Mouse (Mus musculus): ENCODE data around the gene Coro2b. TPM values are rescaled to one million over a fixed set of nuclear protein-coding genes. Genes with fewer than 3 reads are reported as not detected.
A peak's percentile ranks its signal among the peaks of the same experiment; 100 is the strongest.

Gene Coro2b
- 34.7 and 35.1 TPM in 2 replicates for polyA plus RNA-seq (2015; fragmentation: Nextera tagmentation; extraction: Ambion mirVana)

DNA sequence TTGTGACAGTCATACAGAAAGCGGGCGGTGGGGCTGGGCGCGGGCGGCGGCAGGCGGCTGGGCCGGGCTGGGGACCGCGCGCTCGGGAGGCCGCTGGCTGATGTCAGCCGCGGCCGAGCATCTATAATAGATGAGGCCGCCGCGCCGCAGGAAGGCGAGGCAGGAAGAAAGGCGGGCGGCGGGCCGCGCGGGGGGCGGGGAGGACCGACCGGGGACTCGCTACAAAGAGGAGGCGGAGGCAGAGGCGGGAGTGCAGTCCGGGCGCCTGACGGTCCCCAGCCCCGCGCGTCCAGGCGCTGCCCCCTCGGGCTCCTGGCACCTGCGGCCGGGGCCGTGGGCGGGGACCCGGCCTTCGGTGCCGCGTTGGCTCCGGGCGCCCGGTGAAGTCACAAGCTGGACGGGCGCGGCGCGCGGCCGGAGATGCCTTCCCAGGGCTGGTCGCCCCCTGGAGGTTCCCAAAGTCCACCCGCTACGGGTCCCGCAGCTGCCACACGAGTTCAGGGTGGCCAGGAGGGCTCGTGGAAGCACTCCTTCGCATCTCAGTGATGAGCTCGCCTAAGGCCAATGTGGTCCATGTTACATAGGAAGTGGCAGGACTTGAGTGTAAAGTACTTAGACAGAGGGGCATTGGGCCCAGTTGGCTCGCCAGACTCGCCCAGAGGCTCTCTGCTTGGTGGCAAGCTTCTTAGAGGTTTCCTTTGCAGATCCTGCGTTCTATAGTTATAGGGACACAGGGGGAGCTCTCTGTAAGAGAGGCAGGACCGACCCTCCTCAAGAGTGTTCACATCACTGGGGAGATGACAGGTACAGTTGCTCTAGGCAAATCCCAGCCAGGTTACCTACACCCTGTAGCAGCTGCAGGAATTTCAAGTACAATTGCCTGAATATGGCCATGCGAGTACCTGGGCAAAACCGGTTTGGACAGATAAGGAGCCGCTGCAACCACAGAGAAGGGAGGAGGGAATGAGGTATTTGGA lies at the start of gene Coro2b:
TSS of gene Coro2b (minus strand) at position 390 of the 977 bp plus-strand sequence.
- H3K9me3 ChIP-seq, result no peaks in the 10 kb centered on the region
- H3K27me3 ChIP-seq (replicated peaks), result no peaks in the 10 kb centered on the region
- H3K4me3 ChIP-seq, result peak within 1 kb of the TSS; percentile 58
- ATAC-seq (replicated peaks), result peak; percentile 40
- WGBS, result 1% methylated on average over 73 of the region's 74 CpGs
- H3K4me1 ChIP-seq, result peaks cover 66% of the 10 kb centered on the region
- H3K9ac ChIP-seq, result peak within 1 kb of the TSS; percentile 84
- no peaks in the 10 kb centered on the region for H3K36me3 ChIP-seq (replicated peaks)
- peak within 1 kb of the TSS; percentile 93 for H3K27ac ChIP-seq
- peak within 1 kb of the TSS; percentile 81 for H3K4me2 ChIP-seq

- H3K27me3 ChIP-seq (replicated peaks), result no peaks in the 10 kb centered on the region
- no peak overlapping the region for H3K4me3 ChIP-seq
- WGBS, result 53% methylated on average over 1 of the region's 1 CpGs
- ATAC-seq (replicated peaks), result no peak
- no peak overlapping the region for H3K9ac ChIP-seq
- no peak overlapping the region for H3K27ac ChIP-seq
- H3K4me1 ChIP-seq, result no peaks in the 10 kb centered on the region
- H3K4me2 ChIP-seq, result no peak overlapping the region
- no peaks in the 10 kb centered on the region for H3K9me3 ChIP-seq
- H3K36me3 ChIP-seq (replicated peaks), result no peaks in the 10 kb centered on the region
These were observed 40.7 kb upstream of the Coro2b start for GRCm38 (mm10) chr9:62577558-62577957.

GRCm38 (mm10) chr9:62569121-62569520 lies 32.3 kb upstream of the Coro2b start:
- Histone ChIP-seq H3K27me3 (replicated peaks) (no peaks in the 10 kb centered on the region), H3K36me3 (replicated peaks) (no peaks in the 10 kb centered on the region), H3K27ac (no peak overlapping the region), H3K4me2 (no peak overlapping the region), H3K9me3 (no peaks in the 10 kb centered on the region), H3K9ac (no peak overlapping the region), H3K4me3 (no peak overlapping the region), H3K4me1 (no peaks in the 10 kb centered on the region)
- WGBS, result 85% methylated on average over 6 of the region's 6 CpGs
- ATAC-seq (replicated peaks), result no peak

DNA sequence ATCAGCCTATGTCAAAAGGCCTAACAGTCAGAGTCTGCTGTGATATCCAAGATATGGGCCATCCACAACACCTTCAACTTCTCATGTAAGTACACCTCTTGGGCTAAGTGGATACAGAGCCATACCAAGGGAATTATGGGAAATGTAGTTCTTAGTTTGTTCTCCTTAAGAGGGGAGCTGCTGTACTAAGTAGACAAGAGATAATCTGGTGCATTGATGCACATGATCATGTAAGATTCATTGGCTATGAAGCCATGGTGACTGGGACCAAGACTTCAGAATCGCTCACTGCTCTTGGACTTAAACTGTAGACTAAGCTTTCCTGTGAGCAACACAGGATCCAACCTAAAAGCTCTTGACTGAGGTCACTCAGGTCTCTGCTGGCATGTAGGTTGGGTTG lies 31.0 kb upstream of the Coro2b start:
- no peak overlapping the region for H3K4me3 ChIP-seq
- H3K9ac ChIP-seq, result no peak overlapping the region
- no peak for ATAC-seq (replicated peaks)
- H3K36me3 ChIP-seq (replicated peaks), result no peaks in the 10 kb centered on the region
- H3K4me1 ChIP-seq, result no peaks in the 10 kb centered on the region
- H3K27ac ChIP-seq, result no peak overlapping the region
- WGBS, result 97% methylated on average over 1 of the region's 1 CpGs
- no peaks in the 10 kb centered on the region for H3K9me3 ChIP-seq
- no peaks in the 10 kb centered on the region for H3K27me3 ChIP-seq (replicated peaks)
- no peak overlapping the region for H3K4me2 ChIP-seq

GRCm38 (mm10) chr9:62562236-62562635 lies 25.4 kb upstream of the Coro2b start:
- H3K27me3 ChIP-seq (replicated peaks), result no peaks in the 10 kb centered on the region
- ATAC-seq (replicated peaks), result no peak
- no peaks in the 10 kb centered on the region for H3K4me1 ChIP-seq
- no peaks in the 10 kb centered on the region for H3K9me3 ChIP-seq
- H3K36me3 ChIP-seq (replicated peaks), result no peaks in the 10 kb centered on the region
- H3K27ac ChIP-seq, result no peak overlapping the region
- no peak overlapping the region for H3K4me3 ChIP-seq
- no peak overlapping the region for H3K9ac ChIP-seq
- WGBS, result 93% methylated on average over 6 of the region's 6 CpGs
- no peak overlapping the region for H3K4me2 ChIP-seq

- no peaks in the 10 kb centered on the region for H3K27me3 ChIP-seq (replicated peaks)
- H3K27ac ChIP-seq, result no peak overlapping the region
- H3K9ac ChIP-seq, result no peak overlapping the region
- peaks cover under 1% of the 10 kb centered on the region; the same call in 1 of the 2 replicates for H3K4me1 ChIP-seq
- H3K36me3 ChIP-seq (replicated peaks), result no peaks in the 10 kb centered on the region
- no peaks in the 10 kb centered on the region for H3K9me3 ChIP-seq
- no peak overlapping the region for H3K4me2 ChIP-seq
- 90% methylated on average over 4 of the region's 4 CpGs for WGBS
- no peak for ATAC-seq (replicated peaks)
- no peak overlapping the region for H3K4me3 ChIP-seq
These were observed 23.6 kb upstream of the Coro2b start for GRCm38 (mm10) chr9:62560432-62560831.

- H3K9ac ChIP-seq, result no peak overlapping the region
- H3K4me3 ChIP-seq, result no peak overlapping the region
- peaks cover 4% of the 10 kb centered on the region; the same call in 1 of the 2 replicates for H3K4me1 ChIP-seq
- WGBS, result 63% methylated on average over 5 of the region's 5 CpGs
- H3K4me2 ChIP-seq, result no peak overlapping the region
- no peaks in the 10 kb centered on the region for H3K27me3 ChIP-seq (replicated peaks)
- H3K36me3 ChIP-seq (replicated peaks), result no peaks in the 10 kb centered on the region
- no peak overlapping the region for H3K27ac ChIP-seq
- ATAC-seq (replicated peaks), result no peak
- no peaks in the 10 kb centered on the region for H3K9me3 ChIP-seq
These were observed 23.2 kb upstream of the Coro2b start for GRCm38 (mm10) chr9:62560006-62560405.

- ATAC-seq (replicated peaks), result no peak
- no peak overlapping the region for H3K9ac ChIP-seq
- WGBS, result 80% methylated on average over 3 of the region's 3 CpGs
These were observed 22.6 kb upstream of the Coro2b start for GRCm38 (mm10) chr9:62559446-62559845.

DNA sequence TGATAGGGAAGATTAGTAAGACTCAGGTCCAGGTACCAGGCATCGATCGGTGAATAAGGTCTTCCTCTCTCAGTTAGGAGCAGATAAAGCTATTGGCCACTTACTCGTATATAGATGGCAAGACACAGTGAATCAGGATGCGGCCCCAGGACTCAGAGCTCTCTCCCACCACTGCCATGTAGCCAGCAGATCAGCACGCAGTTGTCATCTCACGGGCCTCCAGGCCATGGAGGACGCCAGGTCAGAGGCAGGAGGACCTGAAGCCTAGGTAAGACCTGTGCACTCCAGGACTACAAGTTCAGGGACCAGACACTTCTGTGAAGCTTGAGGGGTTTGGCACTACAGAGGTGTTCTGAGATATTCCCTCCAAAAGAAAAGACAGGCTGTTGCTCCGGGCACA lies 21.2 kb upstream of the Coro2b start:
- H3K36me3 ChIP-seq (replicated peaks), result no peaks in the 10 kb centered on the region
- H3K9ac ChIP-seq, result no peak overlapping the region
- H3K4me2 ChIP-seq, result no peak overlapping the region
- H3K4me1 ChIP-seq, result peaks cover 18% of the 10 kb centered on the region
- H3K27ac ChIP-seq, result no peak overlapping the region
- H3K4me3 ChIP-seq, result no peak overlapping the region
- H3K27me3 ChIP-seq (replicated peaks), result no peaks in the 10 kb centered on the region
- H3K9me3 ChIP-seq, result no peaks in the 10 kb centered on the region
- no peak for ATAC-seq (replicated peaks)
- WGBS, result 91% methylated on average over 8 of the region's 8 CpGs

More at GRCm38 (mm10) chr9:62559446-62559845, 22.6 kb upstream of the Coro2b start:
- no peaks in the 10 kb centered on the region for H3K27me3 ChIP-seq (replicated peaks)
- H3K36me3 ChIP-seq (replicated peaks), result no peaks in the 10 kb centered on the region
- no peak overlapping the region for H3K4me2 ChIP-seq
- H3K9me3 ChIP-seq, result no peaks in the 10 kb centered on the region
- H3K4me1 ChIP-seq, result peaks cover 10% of the 10 kb centered on the region
- no peak overlapping the region for H3K4me3 ChIP-seq
- H3K27ac ChIP-seq, result no peak overlapping the region

- Histone ChIP-seq H3K27ac (no peak overlapping the region), H3K27me3 (replicated peaks) (no peaks in the 10 kb centered on the region), H3K36me3 (replicated peaks) (no peaks in the 10 kb centered on the region), H3K9ac (no peak overlapping the region), H3K4me2 (no peak overlapping the region), H3K4me3 (no peak overlapping the region), H3K4me1 (peaks cover 18% of the 10 kb centered on the region), H3K9me3 (no peaks in the 10 kb centered on the region)
- no peak for ATAC-seq (replicated peaks)
- 90% methylated on average over 6 of the region's 6 CpGs for WGBS
These were observed 19.9 kb upstream of the Coro2b start for GRCm38 (mm10) chr9:62556748-62557147.

GRCm38 (mm10) chr9:62555258-62555856 lies 18.5 kb upstream of the Coro2b start:
- no peak overlapping the region for H3K9ac ChIP-seq
- H3K9me3 ChIP-seq, result no peaks in the 10 kb centered on the region
- peaks cover 18% of the 10 kb centered on the region for H3K4me1 ChIP-seq
- 0 out of 2 replicates have a peak overlapping the region, but pooled peaks have one; percentile 31 for H3K27ac ChIP-seq
- no peaks in the 10 kb centered on the region for H3K36me3 ChIP-seq (replicated peaks)
- no peak for ATAC-seq (replicated peaks)
- no peak overlapping the region for H3K4me3 ChIP-seq
- no peak overlapping the region for H3K4me2 ChIP-seq
- H3K27me3 ChIP-seq (replicated peaks), result no peaks in the 10 kb centered on the region
- 69% methylated on average over 5 of the region's 5 CpGs for WGBS

- Histone ChIP-seq H3K4me2 (no peak overlapping the region), H3K27me3 (replicated peaks) (no peaks in the 10 kb centered on the region), H3K9ac (no peak overlapping the region), H3K27ac (peak overlapping the region; percentile 50; the same call in 1 of the 2 replicates), H3K9me3 (no peaks in the 10 kb centered on the region), H3K4me1 (peaks cover 18% of the 10 kb centered on the region), H3K36me3 (replicated peaks) (no peaks in the 10 kb centered on the region), H3K4me3 (no peak overlapping the region)
- peak; percentile 77 for ATAC-seq (replicated peaks)
- WGBS, result 30% methylated on average over 3 of the region's 3 CpGs
These were observed 17.8 kb upstream of the Coro2b start for GRCm38 (mm10) chr9:62554606-62555005.

Data from midbrain, embryonic 15.5 days (tissue).